Mouse (Mus musculus) ES-Bruce4 (cell line): ENCODE measurements at regions not wholly inside any gene's neighbourhood (a gene's known extent, or its start where the extent isn't known, plus 50 kb on each side); places are given as distances from the start of the nearest gene placed in this dataset.

Source experiments
- CTCF ChIP-seq: IDR thresholded peaks from one replicate; pipeline ENCODE4 v1.8.1; 2011; ENCODE audit warnings: low read depth, low read length
- EP300 ChIP-seq: IDR thresholded peaks from 2 replicates; pipeline ENCODE4 v1.6.1; 2011; ENCODE audit warnings: low read depth, low read length; ENCODE audit not compliant: insufficient read depth
- POLR2A ChIP-seq: IDR thresholded peaks from one replicate; pipeline ENCODE4 v1.8.1; 2011; ENCODE audit warnings: low read length; ENCODE audit not compliant: insufficient read depth

DNA sequence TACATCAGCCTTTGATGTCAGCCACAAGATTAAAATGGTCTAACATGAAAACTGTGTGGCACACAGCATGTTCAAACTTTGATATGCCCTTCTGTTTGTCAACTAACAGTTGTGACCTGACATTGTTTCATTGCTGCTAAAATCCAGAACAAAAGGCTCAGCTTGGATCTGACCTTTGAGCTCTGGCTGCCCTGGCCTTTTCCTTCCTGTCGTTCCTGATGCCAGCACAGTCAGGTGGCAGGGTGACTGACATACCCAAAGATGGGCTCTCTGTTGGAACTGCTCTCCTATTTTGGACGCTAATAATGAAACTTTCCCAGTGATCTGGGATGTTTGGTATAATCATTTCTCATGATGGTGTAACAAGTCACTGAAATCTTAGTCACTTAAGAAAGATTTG lies 416.8 kb upstream of the Mki67 start:
- TF ChIP-seq EP300 (no peak), POLR2A (no peak), CTCF (no peak)
